Mouse (Mus musculus) cerebellum, adult 9-11 months (tissue): Measurements from ENCODE around the gene Dennd2a.

Experiments used
- DNase-seq: peaks from one replicate; pipeline ENCODE4 v3.0.0; 2022

Gene Dennd2a

GRCm38 (mm10) chr6:39503476-39503875 lies 54.2 kb downstream of the Dennd2a start:
- no peak for DNase-seq

GRCm38 (mm10) chr6:39497165-39497564 lies 60.5 kb downstream of the Dennd2a start:
- no peak for DNase-seq

GRCm38 (mm10) chr6:39493129-39493714 lies 64.4 kb downstream of the Dennd2a start:
- no peak for DNase-seq

- DNase-seq = no peak
Observed at GRCm38 (mm10) chr6:39492161-39492560, 65.5 kb downstream of the Dennd2a start.

- DNase-seq = no peak
Observed at GRCm38 (mm10) chr6:39491203-39491602, 66.5 kb downstream of the Dennd2a start.

- DNase-seq = no peak
Observed at GRCm38 (mm10) chr6:39488292-39488691, 69.4 kb downstream of the Dennd2a start.

GRCm38 (mm10) chr6:39483656-39484055 lies 74.0 kb downstream of the Dennd2a start:
- DNase-seq = no peak

- DNase-seq = peak; percentile 21
Observed at GRCm38 (mm10) chr6:39478509-39479150, 79.0 kb downstream of the Dennd2a start.

GRCm38 (mm10) chr6:39476617-39477016 lies 81.0 kb downstream of the Dennd2a start:
- no peak for DNase-seq

- no peak for DNase-seq
Observed at GRCm38 (mm10) chr6:39474424-39474823, 83.2 kb downstream of the Dennd2a start.

- no peak for DNase-seq
Observed at GRCm38 (mm10) chr6:39472837-39473236, 84.8 kb downstream of the Dennd2a start.

- no peak for DNase-seq
Observed at GRCm38 (mm10) chr6:39472271-39472670, 85.4 kb downstream of the Dennd2a start.

GRCm38 (mm10) chr6:39470076-39470475 lies 87.6 kb downstream of the Dennd2a start:
- no peak for DNase-seq

GRCm38 (mm10) chr6:39469427-39469826 lies 88.2 kb downstream of the Dennd2a start:
- no peak for DNase-seq

- DNase-seq = peak; percentile 68
Observed at GRCm38 (mm10) chr6:39462621-39463538, 94.8 kb downstream of the Dennd2a start.

- DNase-seq = no peak
Observed at GRCm38 (mm10) chr6:39460040-39460439, 97.6 kb downstream of the Dennd2a start.

- no peak for DNase-seq
Observed at GRCm38 (mm10) chr6:39455339-39456160, 102.1 kb downstream of the Dennd2a start.

- DNase-seq = no peak
Observed at GRCm38 (mm10) chr6:39454616-39455015, 103.1 kb downstream of the Dennd2a start.

- no peak for DNase-seq
Observed at GRCm38 (mm10) chr6:39453564-39453963, 104.1 kb downstream of the Dennd2a start.

GRCm38 (mm10) chr6:39451033-39451432 lies 106.6 kb downstream of the Dennd2a start:
- no peak for DNase-seq

- no peak for DNase-seq
Observed at GRCm38 (mm10) chr6:39450580-39450979, 107.1 kb downstream of the Dennd2a start.

- DNase-seq = no peak
Observed at GRCm38 (mm10) chr6:39447429-39448185, 110.1 kb downstream of the Dennd2a start.
